Mouse (Mus musculus): Measurements from ENCODE around the gene Grid2. TPM values are rescaled to one million over a fixed set of nuclear protein-coding genes. Genes with fewer than 3 reads are reported as not detected.

Grid2 gene
- total and polyA plus RNA-seq, 3 experiments, result not detected

GRCm38 (mm10) chr6:64684973-64685372 lies 1429.3 kb downstream of the Grid2 start:
- Histone ChIP-seq H3K36me3 (ENCODE audit: control insufficient read depth in 1 of 2, insufficient read depth in 2 of 2, low read length in 2 of 2) (no peaks in the 10 kb centered on the region), H3K27me3 (ENCODE audit: control insufficient read depth in 1 of 2, insufficient read depth in 2 of 2, low read length in 2 of 2) (no peaks in the 10 kb centered on the region), H3K9ac (ENCODE audit: control insufficient read depth, low read depth, low read length, poor library complexity, severe bottlenecking) (no peak overlapping the region), H3K4me3 (ENCODE audit: control insufficient read depth in 1 of 2, insufficient read depth in 1 of 2, low read depth in 2 of 2, low read length in 2 of 2) (no peak overlapping the region), H3K4me1 (ENCODE audit: control insufficient read depth in 1 of 2, insufficient read depth in 2 of 2, low read length in 2 of 2) (no peaks in the 10 kb centered on the region), H3K9me3 (replicated peaks; ENCODE audit: insufficient read depth, low read length) (no peaks in the 10 kb centered on the region), H3K79me2 (ENCODE audit: control insufficient read depth, insufficient read depth, low read length, poor library complexity) (no peaks in the 10 kb centered on the region), H3K27ac (ENCODE audit: control insufficient read depth, low read depth, low read length) (no peak overlapping the region)
- TF ChIP-seq CTCF (IDR thresholded peaks at IDR 0.05 in 2 of 3, conservative IDR thresholded peaks at IDR 0.05 in 1 of 3; ENCODE audit: control insufficient read depth in 1 of 3, insufficient read depth in 1 of 3, low read depth in 2 of 3, low read length in 3 of 3, poor library complexity in 1 of 3, severe bottlenecking in 1 of 3) (peak; percentile 16 to 40 (median 35); a peak in 4 of 6 replicates), MXI1 (IDR thresholded peaks at IDR 0.05; ENCODE audit: low read depth, low read length) (no peak), RAD21 (IDR thresholded peaks at IDR 0.05; ENCODE audit: low read depth, low read length) (peak; percentile 30), CHD2 (IDR thresholded peaks at IDR 0.05; ENCODE audit: low read length) (no peak)
- DNase-seq (ENCODE audit: low read depth, low spot score), result peak; percentile 8

GRCm38 (mm10) chr6:64688181-64688944 lies 1432.7 kb downstream of the Grid2 start:
- TF ChIP-seq MAZ (IDR thresholded peaks at IDR 0.05; ENCODE audit: low read depth, low read length) (no peak), MYB (IDR thresholded peaks at IDR 0.05; ENCODE audit: low read depth, low read length) (no peak), TCF12 (IDR thresholded peaks at IDR 0.05; ENCODE audit: low read depth, low read length) (no peak), GABPA (IDR thresholded peaks at IDR 0.05; ENCODE audit: low read depth, low read length) (no peak), UBTF (IDR thresholded peaks at IDR 0.05; ENCODE audit: borderline replicate concordance, insufficient read depth, low read depth, low read length) (no peak)
- Histone ChIP-seq H3K4me1 (ENCODE audit: control insufficient read depth in 1 of 2, insufficient read depth in 2 of 2, low read length in 2 of 2) (no peaks in the 10 kb centered on the region), H3K27ac (ENCODE audit: control insufficient read depth, low read depth, low read length) (no peak overlapping the region)

GRCm38 (mm10) chr6:64694688-64695087 lies 1439.0 kb downstream of the Grid2 start:
- TF ChIP-seq RAD21 (IDR thresholded peaks at IDR 0.05; ENCODE audit: low read depth, low read length) (no peak), ELF1 (IDR thresholded peaks at IDR 0.05; ENCODE audit: low read depth, low read length) (no peak), NRF1 (IDR thresholded peaks at IDR 0.05; ENCODE audit: insufficient read depth, low read depth, low read length, poor library complexity, severe bottlenecking) (no peak), GATA1 (IDR thresholded peaks at IDR 0.05; ENCODE audit: low read depth, low read length) (no peak), UBTF (IDR thresholded peaks at IDR 0.05; ENCODE audit: borderline replicate concordance, insufficient read depth, low read depth, low read length) (no peak), CTCF (IDR thresholded peaks at IDR 0.05 in 2 of 3, conservative IDR thresholded peaks at IDR 0.05 in 1 of 3; ENCODE audit: control insufficient read depth in 1 of 3, insufficient read depth in 1 of 3, low read depth in 2 of 3, low read length in 3 of 3, poor library complexity in 1 of 3, severe bottlenecking in 1 of 3) (no peak), MYB (IDR thresholded peaks at IDR 0.05; ENCODE audit: low read depth, low read length) (no peak), HCFC1 (IDR thresholded peaks at IDR 0.05; ENCODE audit: low read depth, low read length) (no peak), NELFE (IDR thresholded peaks at IDR 0.05; ENCODE audit: low read depth, low read length) (no peak), POLR2AphosphoS5 (IDR thresholded peaks at IDR 0.05; ENCODE audit: borderline replicate concordance, low read depth, low read length) (no peak), ETS1 (IDR thresholded peaks at IDR 0.05; ENCODE audit: low read depth, low read length) (no peak), TAL1 (IDR thresholded peaks at IDR 0.05; ENCODE audit: low read length) (no peak), ZNF384 (IDR thresholded peaks at IDR 0.05; ENCODE audit: low read depth, low read length) (no peak)
- H3K4me1 ChIP-seq (ENCODE audit: control insufficient read depth in 1 of 2, insufficient read depth in 2 of 2, low read length in 2 of 2), result no peaks in the 10 kb centered on the region
- H3K36me3 ChIP-seq (ENCODE audit: control insufficient read depth in 1 of 2, insufficient read depth in 2 of 2, low read length in 2 of 2), result no peaks in the 10 kb centered on the region
- H3K9ac ChIP-seq (ENCODE audit: control insufficient read depth, low read depth, low read length, poor library complexity, severe bottlenecking), result no peak overlapping the region
- H3K27ac ChIP-seq (ENCODE audit: control insufficient read depth, low read depth, low read length), result no peak overlapping the region
- H3K9me3 ChIP-seq (replicated peaks; ENCODE audit: insufficient read depth, low read length), result no peaks in the 10 kb centered on the region
- H3K4me3 ChIP-seq (ENCODE audit: control insufficient read depth in 1 of 2, insufficient read depth in 1 of 2, low read depth in 2 of 2, low read length in 2 of 2), result no peak overlapping the region
- no peaks in the 10 kb centered on the region for H3K79me2 ChIP-seq (ENCODE audit: control insufficient read depth, insufficient read depth, low read length, poor library complexity)
- no peak for DNase-seq (ENCODE audit: low read depth, low spot score)
- H3K27me3 ChIP-seq (ENCODE audit: control insufficient read depth in 1 of 2, insufficient read depth in 2 of 2, low read length in 2 of 2), result no peaks in the 10 kb centered on the region

More at GRCm38 (mm10) chr6:64688181-64688944, 1432.7 kb downstream of the Grid2 start:
- Histone ChIP-seq H3K36me3 (ENCODE audit: control insufficient read depth in 1 of 2, insufficient read depth in 2 of 2, low read length in 2 of 2) (no peaks in the 10 kb centered on the region), H3K4me3 (ENCODE audit: control insufficient read depth in 1 of 2, insufficient read depth in 1 of 2, low read depth in 2 of 2, low read length in 2 of 2) (no peak overlapping the region), H3K27me3 (ENCODE audit: control insufficient read depth in 1 of 2, insufficient read depth in 2 of 2, low read length in 2 of 2) (no peaks in the 10 kb centered on the region), H3K79me2 (ENCODE audit: control insufficient read depth, insufficient read depth, low read length, poor library complexity) (no peaks in the 10 kb centered on the region), H3K9ac (ENCODE audit: control insufficient read depth, low read depth, low read length, poor library complexity, severe bottlenecking) (no peak overlapping the region), H3K9me3 (replicated peaks; ENCODE audit: insufficient read depth, low read length) (no peaks in the 10 kb centered on the region)
- no peak for DNase-seq (ENCODE audit: low read depth, low spot score)

Measured in MEL (cell line).